Mouse (Mus musculus) heart, adult 2 months (tissue): Measurements from ENCODE around the gene Taf8. TPM values are rescaled to one million over a fixed set of nuclear protein-coding genes. Genes with fewer than 3 reads are reported as not detected.
A peak's percentile ranks its signal among the peaks of the same experiment; 100 is the strongest.

ENCODE experiments used
- DNase-seq, 2 experiments: peaks; one replicate each; pipeline ENCODE4 v3.0.0; 2021
- H3K27ac ChIP-seq: fragments of 200-600 bp; 2 replicates; pipeline ENCODE4 v1.8.1; 2022
- H3K27me3 ChIP-seq: fragments of 200-500 bp; 2 replicates; pipeline ENCODE4 v1.6.1; 2012; ENCODE audit warnings: mild to moderate bottlenecking, low read length, inconsistent platforms, mixed read lengths; ENCODE audit not compliant: control insufficient read depth, insufficient read depth
- H3K36me3 ChIP-seq: fragments of 200-500 bp; 2 replicates; pipeline ENCODE4 v1.6.1; 2012; ENCODE audit warnings: low read length, inconsistent platforms; ENCODE audit not compliant: control insufficient read depth, insufficient read depth
- H3K4me1 ChIP-seq: fragments of 200-500 bp; 2 replicates; pipeline ENCODE4 v1.6.1; 2011; ENCODE audit warnings: low read length; ENCODE audit not compliant: control insufficient read depth, insufficient read depth
- H3K4me3 ChIP-seq: fragments of 200-600 bp; 2 replicates; pipeline ENCODE4 v1.8.1; 2022
- H3K79me2 ChIP-seq: fragments of 200-500 bp; replicated peaks from 2 replicates; pipeline ENCODE4 v1.6.1; 2012; ENCODE audit warnings: mild to moderate bottlenecking, inconsistent platforms, low read length, moderate library complexity, mixed read lengths; ENCODE audit not compliant: control insufficient read depth, insufficient read depth
- H3K9ac ChIP-seq: fragments of 200-500 bp; 2 replicates; pipeline ENCODE4 v1.6.1; 2012; ENCODE audit warnings: low read depth, mild to moderate bottlenecking, control low read depth, inconsistent platforms, low read length, mixed read lengths
- CTCF ChIP-seq: fragments of 200-600 bp; IDR thresholded peaks from 2 replicates; pipeline ENCODE4 v1.8.1; 2022; ENCODE audit warnings: antibody characterized with exemption, mild to moderate bottlenecking, moderate library complexity
- EP300 ChIP-seq: fragments of 200-500 bp; IDR thresholded peaks from 2 replicates; pipeline ENCODE4 v1.6.1; 2011; ENCODE audit warnings: low read depth, low read length, control low read depth; ENCODE audit not compliant: insufficient read depth
- POLR2A ChIP-seq: fragments of 200-500 bp; IDR thresholded peaks from 2 replicates; pipeline ENCODE4 v1.6.1; 2011; ENCODE audit warnings: mild to moderate bottlenecking, low read depth, low read length, control low read depth; ENCODE audit not compliant: insufficient read depth
- WGBS: fragments of 180-500 bp; shearing (Covaris S2); methylation state at CpG from one replicate; pipeline ENCODE4 v1.1.7; 2018; 5-methylcytosine and 5-hydroxymethylcytosine counted together
- intact Hi-C: fragments of 180-260 bp; cut with DNase I; formaldehyde crosslinking; loops from one replicate; pipeline ENCODE4 v1.15.1; 2025
- polyA plus RNA-seq: library from polyadenylated mRNA; depleted of rRNA; stranded (reverse); fragments of >200 nt; gene quantifications from 2 replicates; pipeline ENCODE4 v1.2.3, GENCODE M21; 2012
- total RNA-seq, 2 experiments: library from RNA; stranded (reverse); gene quantifications; 2 replicates each; pipeline ENCODE4 v1.2.3; 2021

The Taf8 gene
- total and polyA plus RNA-seq, 3 experiments, result 10.8 to 14.2 (median 12.5) TPM

GRCm38 (mm10) chr17:47523211-47523682 is 21.2 kb upstream of the Taf8 start:
- DNase-seq, result peak; percentile 61 to 62
- 0 out of 2 replicates have a peak, but pooled peaks have one; percentile 8 for TF ChIP-seq EP300
- TF ChIP-seq POLR2A, result no peak
- TF ChIP-seq CTCF, result no peak
- H3K79me2 ChIP-seq, result no peaks in the 10 kb centered on the region
- 27% methylated on average over 18 of the region's 18 CpGs for WGBS
- intact Hi-C loops, result no loop called here
- H3K4me1 ChIP-seq, result peaks cover 16% of the 10 kb centered on the region
- H3K27me3 ChIP-seq, result no peaks in the 10 kb centered on the region
- peak overlapping the region; percentile 54 for H3K9ac ChIP-seq
- H3K4me3 ChIP-seq, result peak overlapping the region; percentile 16
- peak overlapping the region; percentile 78 for H3K27ac ChIP-seq
- no peaks in the 10 kb centered on the region for H3K36me3 ChIP-seq

GRCm38 (mm10) chr17:47522536-47522935 is 20.4 kb upstream of the Taf8 start:
- no peak overlapping the region; the same call in 1 of the 2 replicates for H3K9ac ChIP-seq

GRCm38 (mm10) chr17:47521551-47522258 is 19.6 kb upstream of the Taf8 start:
- peak; percentile 69 to 80 for DNase-seq

More at GRCm38 (mm10) chr17:47522536-47522935, 20.4 kb upstream of the Taf8 start:
- Histone ChIP-seq H3K27me3 (no peaks in the 10 kb centered on the region), H3K27ac (peak overlapping the region; percentile 78), H3K36me3 (no peaks in the 10 kb centered on the region), H3K79me2 (no peaks in the 10 kb centered on the region), H3K4me1 (peaks cover 18% of the 10 kb centered on the region), H3K4me3 (0 out of 2 replicates have a peak overlapping the region, but pooled peaks have one; percentile 7)
- WGBS, result 44% methylated on average over 4 of the region's 4 CpGs
- peak in 1 of 2 experiments; percentile 45 for DNase-seq
- TF ChIP-seq POLR2A, result no peak
- no peak for TF ChIP-seq CTCF
- 0 out of 2 replicates have a peak, but pooled peaks have one; percentile 50 for TF ChIP-seq EP300
- intact Hi-C loops, result no loop called here

GRCm38 (mm10) chr17:47518205-47518604 is 16.1 kb upstream of the Taf8 start:
- Histone ChIP-seq H3K36me3 (no peaks in the 10 kb centered on the region), H3K4me3 (no peak overlapping the region), H3K4me1 (peaks cover 15% of the 10 kb centered on the region), H3K9ac (no peak overlapping the region; the same call in 1 of the 2 replicates), H3K27ac (peak overlapping the region; percentile 76), H3K79me2 (no peaks in the 10 kb centered on the region), H3K27me3 (no peaks in the 10 kb centered on the region)
- intact Hi-C loops, result loop anchor here (10.0 kb wide), 1 partner anchor 157 kb away; no protein-coding TSS in a partner anchor
- no peak for TF ChIP-seq CTCF
- TF ChIP-seq POLR2A, result 0 out of 2 replicates have a peak, but pooled peaks have one; percentile 9
- WGBS, result 20% methylated on average over 8 of the region's 8 CpGs
- DNase-seq, result peak in 1 of 2 experiments; percentile 63

More at GRCm38 (mm10) chr17:47521551-47522258, 19.6 kb upstream of the Taf8 start:
- Histone ChIP-seq H3K27ac (peak overlapping the region; percentile 78), H3K4me1 (peaks cover 18% of the 10 kb centered on the region), H3K36me3 (no peaks in the 10 kb centered on the region), H3K9ac (peak overlapping the region; percentile 9), H3K27me3 (no peaks in the 10 kb centered on the region), H3K4me3 (peak overlapping the region; percentile 11; the same call in 1 of the 2 replicates), H3K79me2 (no peaks in the 10 kb centered on the region)
- intact Hi-C loops, result no loop called here
- 0 out of 2 replicates have a peak, but pooled peaks have one; percentile 40 for TF ChIP-seq POLR2A
- TF ChIP-seq EP300, result 0 out of 2 replicates have a peak, but pooled peaks have one; percentile 16
- TF ChIP-seq CTCF, result no peak
- 5% methylated on average over 17 of the region's 17 CpGs for WGBS

- Histone ChIP-seq H3K27ac (no peak overlapping the region), H3K4me3 (no peak overlapping the region), H3K4me1 (peaks cover 10% of the 10 kb centered on the region), H3K79me2 (no peaks in the 10 kb centered on the region), H3K9ac (no peak overlapping the region), H3K27me3 (no peaks in the 10 kb centered on the region), H3K36me3 (no peaks in the 10 kb centered on the region)
- intact Hi-C loops, result loop anchor here (10.0 kb wide), 1 partner anchor 159 kb away; no protein-coding TSS in a partner anchor
- 98% methylated on average over 3 of the region's 3 CpGs for WGBS
- DNase-seq, result no peak
- TF ChIP-seq CTCF (peak; percentile 36), EP300 (no peak)
Measured at GRCm38 (mm10) chr17:47516232-47516631, 14.1 kb upstream of the Taf8 start.
